Mouse (Mus musculus) stomach, postnatal 0 days (tissue): ENCODE data around the gene Imp3. TPM values are rescaled to one million over a fixed set of nuclear protein-coding genes. Genes with fewer than 3 reads are reported as not detected.

Source experiments
- ATAC-seq: fragments of 200-750 bp; cut with Nextera tagmentation; 2 replicates; pipeline ENCODE4 v1.8.0; 2017; ENCODE audit not compliant: low FRiP score, low TSS enrichment
- DNase-seq: peaks from one replicate; pipeline ENCODE4 v3.0.0-alpha.2; 2016; ENCODE audit warnings: low spot score
- H3K27ac ChIP-seq: fragments of 300-500 bp; sonication (generic); replicated peaks from 2 replicates; pipeline ENCODE4 v1.5.1; 2014; ENCODE audit warnings: mild to moderate bottlenecking, control low read depth
- H3K27me3 ChIP-seq: fragments of 300-500 bp; sonication (generic); 2 replicates; pipeline ENCODE4 v1.6.1; 2014; ENCODE audit warnings: low read length; ENCODE audit not compliant: control insufficient read depth, insufficient read depth
- H3K36me3 ChIP-seq: fragments of 300-500 bp; sonication (generic); 2 replicates; pipeline ENCODE4 v1.6.1; 2014; ENCODE audit warnings: low read length, mixed read lengths; ENCODE audit not compliant: control insufficient read depth, insufficient read depth
- H3K4me1 ChIP-seq: fragments of 300-500 bp; sonication (generic); replicated peaks from 2 replicates; pipeline ENCODE4 v1.6.1; 2014; ENCODE audit warnings: antibody characterized with exemption; ENCODE audit not compliant: control insufficient read depth, insufficient read depth
- H3K4me2 ChIP-seq: fragments of 300-500 bp; sonication (generic); replicated peaks from 2 replicates; pipeline ENCODE4 v1.6.1; 2014; ENCODE audit warnings: low read depth, mild to moderate bottlenecking, control low read depth, moderate library complexity
- H3K4me3 ChIP-seq: fragments of 300-500 bp; sonication (generic); 2 replicates; pipeline ENCODE4 v1.5.1; 2014; ENCODE audit warnings: low read depth, low read length, control low read depth
- H3K9ac ChIP-seq: fragments of 300-500 bp; sonication (generic); 2 replicates; pipeline ENCODE4 v1.6.1; 2014; ENCODE audit warnings: mild to moderate bottlenecking, low read length, control low read depth, mixed read lengths
- H3K9me3 ChIP-seq: fragments of 300-500 bp; sonication (generic); 2 replicates; pipeline ENCODE4 v1.6.1; 2016; ENCODE audit warnings: low read length; ENCODE audit not compliant: control insufficient read depth
- CTCF ChIP-seq: IDR thresholded peaks from 2 replicates; pipeline ENCODE4 v1.5.1; 2016; ENCODE audit warnings: antibody characterized with exemption, low read depth, mild to moderate bottlenecking, moderate library complexity
- EP300 ChIP-seq: optimal IDR thresholded peaks from 2 replicates; pipeline ENCODE3; 2016; ENCODE audit warnings: antibody characterized with exemption
- WGBS: fragments of 180-500 bp; shearing (Covaris S2); extraction: QIAGEN DNeasy Blood & Tissue Kit; methylation state at CpG from one replicate; pipeline ENCODE4 v1.1.7; 2014; 5-methylcytosine and 5-hydroxymethylcytosine counted together
- polyA plus RNA-seq: library from polyadenylated mRNA; unstranded; fragments of >200 nt; fragmentation: Nextera tagmentation; extraction: Ambion mirVana; gene quantifications from 2 replicates; pipeline ENCODE4 v1.2.1, GENCODE M21; 2015

Imp3 gene
- 75.3 and 83.8 TPM in 2 replicates for polyA plus RNA-seq

- no peaks in the 10 kb centered on the region for H3K36me3 ChIP-seq
- under 1% methylated on average over 73 of the region's 73 CpGs for WGBS
- peak within 1 kb of the TSS; percentile 83 for H3K9ac ChIP-seq
- no peaks in the 10 kb centered on the region for H3K9me3 ChIP-seq
- peak within 1 kb of the TSS; percentile 93 for H3K27ac ChIP-seq
- H3K4me2 ChIP-seq, result peak within 1 kb of the TSS; percentile 73
- ATAC-seq (peak; percentile 91), DNase-seq (peak; percentile 91)
- no peaks in the 10 kb centered on the region for H3K4me1 ChIP-seq
- peak; percentile 59 for TF ChIP-seq CTCF
- TF ChIP-seq EP300, result no peak
- H3K27me3 ChIP-seq, result no peaks in the 10 kb centered on the region
- H3K4me3 ChIP-seq, result peak within 1 kb of the TSS; percentile 65
Observed at GRCm38 (mm10) chr9:56937223-56938160, at the start of gene Imp3. Gene Imp3, plus strand, starts transcription at chr9:56937475.

DNA sequence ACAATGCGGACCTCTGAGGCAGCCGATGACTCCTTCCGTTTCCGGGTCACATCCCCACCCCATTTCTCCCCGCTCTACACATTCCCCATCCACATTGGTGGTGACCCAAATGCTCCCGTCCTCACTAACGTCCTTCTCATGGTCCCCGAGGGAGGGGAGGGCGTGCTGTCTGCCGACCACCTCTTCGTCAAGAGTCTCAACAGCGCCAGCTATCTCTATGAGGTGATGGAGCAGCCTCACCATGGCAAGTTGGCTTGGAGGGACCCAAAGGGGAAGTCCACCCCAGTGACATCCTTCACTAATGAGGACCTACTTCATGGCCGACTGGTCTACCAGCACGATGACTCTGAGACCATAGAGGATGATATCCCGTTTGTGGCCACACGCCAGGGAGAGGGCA lies 49.7 kb upstream of the Imp3 start:
- ATAC-seq, result no peak
- H3K4me3 ChIP-seq, result no peak overlapping the region
- H3K4me1 ChIP-seq, result 0 out of 2 replicates have a peak, but pooled peaks cover 2% of the 10 kb centered on the region
- H3K27ac ChIP-seq, result no peak overlapping the region
- WGBS, result 92% methylated on average over 16 of the region's 16 CpGs
- no peaks in the 10 kb centered on the region for H3K27me3 ChIP-seq
- peaks cover 5% of the 10 kb centered on the region; the same call in 1 of the 2 replicates for H3K36me3 ChIP-seq
- H3K9ac ChIP-seq, result no peak overlapping the region
- no peak overlapping the region for H3K4me2 ChIP-seq
- no peaks in the 10 kb centered on the region for H3K9me3 ChIP-seq
- DNase-seq, result no peak
- no peak for TF ChIP-seq CTCF
- TF ChIP-seq EP300, result no peak

DNA sequence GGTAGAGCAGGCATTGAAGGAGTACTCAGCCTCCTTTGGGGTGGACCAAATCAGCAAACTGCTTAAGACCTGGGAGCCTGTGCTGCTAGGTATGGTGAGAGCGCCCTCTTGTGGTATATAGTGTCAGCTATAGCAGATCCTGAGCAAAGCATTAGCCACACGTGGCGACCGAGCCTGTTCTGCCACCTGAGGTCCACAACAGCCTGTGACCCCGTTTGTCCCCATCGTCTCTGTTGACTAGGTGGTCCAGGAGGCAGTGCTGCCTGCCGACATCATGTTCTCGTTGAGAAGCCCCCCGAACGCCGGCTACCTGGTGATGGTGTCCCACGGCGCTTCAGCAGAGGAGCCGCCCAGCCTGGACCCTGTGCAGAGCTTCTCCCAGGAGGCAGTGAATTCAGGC lies 47.5 kb upstream of the Imp3 start:
- ATAC-seq, result peak; percentile 65
- TF ChIP-seq EP300, result no peak
- peak; percentile 97 for TF ChIP-seq CTCF
- Histone ChIP-seq H3K4me1 (0 out of 2 replicates have a peak, but pooled peaks cover 2% of the 10 kb centered on the region), H3K36me3 (peaks cover 5% of the 10 kb centered on the region; the same call in 1 of the 2 replicates), H3K27ac (no peak overlapping the region), H3K27me3 (no peaks in the 10 kb centered on the region), H3K4me3 (no peak overlapping the region), H3K4me2 (peak overlapping the region; percentile 31; the same call in 1 of the 2 replicates), H3K9me3 (no peaks in the 10 kb centered on the region), H3K9ac (no peak overlapping the region)
- 21% methylated on average over 14 of the region's 14 CpGs for WGBS
- DNase-seq, result peak; percentile 75

- 73% methylated on average over 11 of the region's 11 CpGs for WGBS
- no peaks in the 10 kb centered on the region for H3K27me3 ChIP-seq
- H3K27ac ChIP-seq, result no peak overlapping the region
- DNase-seq (no peak), ATAC-seq (no peak)
- peaks cover 5% of the 10 kb centered on the region; the same call in 1 of the 2 replicates for H3K36me3 ChIP-seq
- no peak overlapping the region for H3K4me2 ChIP-seq
- no peaks in the 10 kb centered on the region for H3K9me3 ChIP-seq
- H3K4me3 ChIP-seq, result no peak overlapping the region
- 0 out of 2 replicates have a peak, but pooled peaks cover 2% of the 10 kb centered on the region for H3K4me1 ChIP-seq
- H3K9ac ChIP-seq, result no peak overlapping the region
- TF ChIP-seq EP300 (no peak), CTCF (peak; percentile 36)
Observed at GRCm38 (mm10) chr9:56890522-56891250, 46.6 kb upstream of the Imp3 start.

DNA sequence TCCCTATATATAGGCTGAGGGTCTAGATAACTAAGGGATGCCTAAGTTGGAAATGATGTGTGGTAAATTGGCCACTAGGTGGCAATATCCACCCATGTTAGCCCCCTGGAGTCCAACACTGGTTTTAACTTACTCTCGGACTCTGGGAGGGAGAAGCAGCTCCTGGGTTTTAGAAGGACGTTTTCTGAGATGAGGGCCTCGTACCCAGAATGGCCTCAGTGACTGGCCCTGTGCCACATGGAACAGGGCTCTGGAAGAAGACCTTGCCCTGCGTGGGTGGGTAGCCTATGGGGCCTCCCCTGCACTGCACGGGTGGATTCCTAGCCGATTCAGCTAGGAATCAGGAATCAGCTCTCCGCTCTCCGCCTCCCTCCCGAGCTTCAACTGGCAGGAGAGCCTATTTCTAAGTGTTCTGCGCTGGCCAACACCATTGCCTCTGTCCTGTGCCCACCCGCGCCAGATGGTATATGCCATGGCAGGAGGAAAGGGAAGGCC lies 45.7 kb upstream of the Imp3 start:
- peak overlapping the region; percentile 38; the same call in 1 of the 2 replicates for H3K4me2 ChIP-seq
- ATAC-seq (peak; percentile 28; the same call in 1 of the 2 replicates), DNase-seq (peak; percentile 74)
- WGBS, result 35% methylated on average over 12 of the region's 12 CpGs
- no peaks in the 10 kb centered on the region for H3K9me3 ChIP-seq
- peaks cover 5% of the 10 kb centered on the region; the same call in 1 of the 2 replicates for H3K36me3 ChIP-seq
- H3K4me3 ChIP-seq, result no peak overlapping the region
- 0 out of 2 replicates have a peak overlapping the region, but pooled peaks have one; percentile 13 for H3K9ac ChIP-seq
- H3K4me1 ChIP-seq, result 0 out of 2 replicates have a peak, but pooled peaks cover 2% of the 10 kb centered on the region
- TF ChIP-seq CTCF, result peak; percentile 96
- no peak for TF ChIP-seq EP300
- no peaks in the 10 kb centered on the region for H3K27me3 ChIP-seq
- H3K27ac ChIP-seq, result no peak overlapping the region; the same call in 1 of the 2 replicates
